Mouse (Mus musculus) ES-E14 (cell line): ENCODE measurements around the gene Macf1. TPM values are rescaled to one million over a fixed set of nuclear protein-coding genes. Genes with fewer than 3 reads are reported as not detected.

Experiments used
- DNase-seq: peaks from one replicate; pipeline ENCODE4 v3.0.0-alpha.2; 2013; ENCODE audit warnings: low read depth, low spot score
- H3K27ac ChIP-seq: 2 replicates; pipeline ENCODE4 v1.5.1; 2012; ENCODE audit warnings: low read depth, mild to moderate bottlenecking, low read length, moderate library complexity, mixed read lengths; ENCODE audit not compliant: poor library complexity, insufficient read depth, severe bottlenecking
- H3K36me3 ChIP-seq: 2 replicates; pipeline ENCODE4 v1.6.1; 2012; ENCODE audit warnings: mild to moderate bottlenecking, low read length, moderate library complexity, mixed read lengths; ENCODE audit not compliant: control insufficient read depth, poor library complexity, insufficient read depth, severe bottlenecking
- H3K4me1 ChIP-seq, 2 experiments: fragments of 150-350 bp in 1 of 2; sonication (generic) in 1 of 2; 2 replicates each; pipeline ENCODE4 v1.6.1; 2012; ENCODE audit warnings: low read length in 2 of 2, mild to moderate bottlenecking in 1 of 2, mixed read lengths in 1 of 2; ENCODE audit not compliant: control insufficient read depth in 2 of 2, insufficient read depth in 2 of 2, poor library complexity in 1 of 2
- H3K4me3 ChIP-seq, 2 experiments: fragments of 150-350 bp in 1 of 2; sonication (generic) in 1 of 2; 2 replicates each; pipeline ENCODE4 v1.5.1; 2012; ENCODE audit warnings: low read length in 2 of 2, low read depth in 1 of 2, mild to moderate bottlenecking in 1 of 2, mixed read lengths in 1 of 2; ENCODE audit not compliant: insufficient read depth in 1 of 2, poor library complexity in 1 of 2, severe bottlenecking in 1 of 2
- H3K9ac ChIP-seq: 2 replicates; pipeline ENCODE4 v1.6.1; 2012; ENCODE audit warnings: low read depth, mild to moderate bottlenecking, low read length, mixed read lengths; ENCODE audit not compliant: poor library complexity, insufficient read depth, severe bottlenecking
- H3K9me3 ChIP-seq: fragments of 150-350 bp; sonication (generic); 2 replicates; pipeline ENCODE4 v1.6.1; 2012; ENCODE audit warnings: low read depth, mild to moderate bottlenecking, low read length; ENCODE audit not compliant: control insufficient read depth, insufficient read depth
- CHD2 ChIP-seq: IDR thresholded peaks from 2 replicates; pipeline ENCODE4 v1.6.1; 2014; ENCODE audit warnings: mild to moderate bottlenecking, low read depth, low read length, inconsistent platforms
- HCFC1 ChIP-seq: IDR thresholded peaks from 2 replicates; pipeline ENCODE4 v1.6.1; 2012; ENCODE audit warnings: low read length, inconsistent platforms, borderline replicate concordance; ENCODE audit not compliant: insufficient read depth
- MAFK ChIP-seq: IDR thresholded peaks from 2 replicates; pipeline ENCODE4 v1.6.1; 2014; ENCODE audit warnings: mild to moderate bottlenecking, low read depth, low read length, inconsistent platforms; ENCODE audit not compliant: insufficient read depth
- ZC3H11A ChIP-seq: IDR thresholded peaks from 2 replicates; pipeline ENCODE4 v1.6.1; 2012; ENCODE audit warnings: low read depth, mild to moderate bottlenecking, inconsistent platforms, low read length, borderline replicate concordance
- ZNF384 ChIP-seq: IDR thresholded peaks from 2 replicates; pipeline ENCODE4 v1.6.1; 2012; ENCODE audit warnings: low read depth, low read length, inconsistent platforms
- in situ Hi-C, 2 experiments: fragments of 600-800 bp; cut with MboI; formaldehyde crosslinking; loops; one replicate each; pipeline ENCODE4 v1.15.1; 2025; ENCODE audit warnings: low sequenced_read_pairs in 2 of 2, inconsistent platforms in 1 of 2; ENCODE audit not compliant: unreplicated experiment in 2 of 2
- total RNA-seq: library from RNA; depleted of rRNA; stranded (reverse); fragments of 300-350 nt; gene quantifications from 2 replicates; pipeline ENCODE4 v1.2.3, GENCODE M21; 2012

The Macf1 gene
- total RNA-seq, 1 experiment: 277 TPM

- no peaks in the 10 kb centered on the region for H3K36me3 ChIP-seq
- H3K9me3 ChIP-seq: no peaks in the 10 kb centered on the region
- H3K4me1 ChIP-seq: peaks cover 17 to 21% of the 10 kb centered on the region in 2 experiments
- H3K9ac ChIP-seq: no peak overlapping the region
- no peak for DNase-seq
- in situ Hi-C loops: no loop called here
- no peak overlapping the region for H3K4me3 ChIP-seq
- TF ChIP-seq CHD2 (no peak), ZNF384 (no peak), HCFC1 (no peak), ZC3H11A (no peak), MAFK (no peak)
- H3K27ac ChIP-seq: no peak overlapping the region; the same call in 1 of the 2 replicates
Measured at GRCm38 (mm10) chr4:123637136-123637535, 47.0 kb downstream of the Macf1 start.

GRCm38 (mm10) chr4:123635428-123635827 is 48.7 kb downstream of the Macf1 start:
- DNase-seq: no peak
- peaks cover 21 to 32% of the 10 kb centered on the region in 2 experiments for H3K4me1 ChIP-seq
- H3K9me3 ChIP-seq: no peaks in the 10 kb centered on the region
- H3K4me3 ChIP-seq: no peak overlapping the region
- no peaks in the 10 kb centered on the region for H3K36me3 ChIP-seq
- in situ Hi-C loops: no loop called here
- TF ChIP-seq ZNF384 (no peak), MAFK (no peak), HCFC1 (no peak), CHD2 (no peak), ZC3H11A (no peak)
- no peak overlapping the region for H3K9ac ChIP-seq
- peak overlapping the region; percentile 73; the same call in 1 of the 2 replicates for H3K27ac ChIP-seq

- H3K4me3 ChIP-seq: no peak overlapping the region
- no peak for DNase-seq
- no peaks in the 10 kb centered on the region for H3K9me3 ChIP-seq
- H3K9ac ChIP-seq: no peak overlapping the region
- no peaks in the 10 kb centered on the region for H3K36me3 ChIP-seq
- peak overlapping the region; percentile 73; the same call in 1 of the 2 replicates for H3K27ac ChIP-seq
- TF ChIP-seq MAFK: no peak
- TF ChIP-seq ZC3H11A: no peak
- TF ChIP-seq CHD2: no peak
- TF ChIP-seq HCFC1: no peak
- TF ChIP-seq ZNF384: no peak
- in situ Hi-C loops: no loop called here
- H3K4me1 ChIP-seq: peaks cover 23 to 37% of the 10 kb centered on the region in 2 experiments
Measured at GRCm38 (mm10) chr4:123634436-123634835, 49.7 kb downstream of the Macf1 start.

GRCm38 (mm10) chr4:123633874-123634273 is 50.3 kb downstream of the Macf1 start:
- TF ChIP-seq CHD2 (no peak), HCFC1 (no peak), ZC3H11A (no peak), MAFK (no peak), ZNF384 (no peak)
- in situ Hi-C loops: no loop called here
- peak overlapping the region; percentile 73; the same call in 1 of the 2 replicates for H3K27ac ChIP-seq

More at GRCm38 (mm10) chr4:123633874-123634273, 50.3 kb downstream of the Macf1 start:
- no peak overlapping the region; the same call in 1 of the 2 replicates for H3K9ac ChIP-seq
- no peak for DNase-seq
- peaks cover 26 to 37% of the 10 kb centered on the region in 2 experiments for H3K4me1 ChIP-seq
- no peaks in the 10 kb centered on the region for H3K9me3 ChIP-seq
- H3K4me3 ChIP-seq: no peak overlapping the region
- H3K36me3 ChIP-seq: no peaks in the 10 kb centered on the region
